Mouse (Mus musculus) lung, adult 2 months (tissue): ENCODE data around the gene Lct. TPM values are rescaled to one million over a fixed set of nuclear protein-coding genes. Genes with fewer than 3 reads are reported as not detected.
"Not testable (repeated sequence)": the region's sequence is repeated elsewhere in the genome, so short reads cannot be mapped to it uniquely, and the experiment has no call there.

ENCODE experiments used
- DNase-seq: peaks from one replicate; pipeline ENCODE4 v3.0.0; 2022
- H3K4me1 ChIP-seq: fragments of 200-500 bp; 2 replicates; pipeline ENCODE4 v1.6.1; 2011; ENCODE audit warnings: low read length; ENCODE audit not compliant: control insufficient read depth, insufficient read depth
- H3K4me3 ChIP-seq: fragments of 200-500 bp; replicated peaks from 2 replicates; pipeline ENCODE3; 2011; ENCODE audit warnings: low read depth, mild to moderate bottlenecking, control low read depth, low read length; ENCODE audit errors: extremely low read depth
- CTCF ChIP-seq: fragments of 200-500 bp; IDR thresholded peaks from 2 replicates; pipeline ENCODE4 v1.5.1; 2011; ENCODE audit warnings: mild to moderate bottlenecking, low read length, control low read depth; ENCODE audit not compliant: insufficient read depth
- POLR2A ChIP-seq: fragments of 200-500 bp; IDR thresholded peaks from 2 replicates; pipeline ENCODE4 v1.6.1; 2011; ENCODE audit warnings: low read depth, mild to moderate bottlenecking, control low read depth, low read length, borderline replicate concordance; ENCODE audit errors: extremely low read depth
- WGBS: fragments of 180-500 bp; shearing (Covaris S2); methylation state at CpG from one replicate; pipeline ENCODE4 v1.1.7; 2018; 5-methylcytosine and 5-hydroxymethylcytosine counted together
- polyA plus RNA-seq: library from polyadenylated mRNA; depleted of rRNA; stranded (reverse); fragments of >200 nt; gene quantifications from 2 replicates; pipeline ENCODE4 v1.2.3, GENCODE M21; 2012

The Lct gene
- polyA plus RNA-seq, 1 experiment: 0.17 TPM

- no peak for DNase-seq
- H3K4me3 ChIP-seq: no peak overlapping the region
- WGBS: 84% methylated on average over 3 of the region's 3 CpGs
- TF ChIP-seq POLR2A (no peak), CTCF (no peak)
- H3K4me1 ChIP-seq: peaks cover under 1% of the 10 kb centered on the region; the same call in 1 of the 2 replicates
Observed at GRCm38 (mm10) chr1:128353092-128353491, 25.0 kb upstream of the Lct start.

- TF ChIP-seq CTCF (no peak), POLR2A (no peak)
- Histone ChIP-seq H3K4me1 (no peaks in the 10 kb centered on the region), H3K4me3 (no peak overlapping the region)
- DNase-seq: no peak
- WGBS: 89% methylated on average over 10 of the region's 10 CpGs
Observed at GRCm38 (mm10) chr1:128344232-128344631, 16.1 kb upstream of the Lct start.

GRCm38 (mm10) chr1:128337708-128338320 is 9.7 kb upstream of the Lct start:
- 80% methylated on average over 13 of the region's 13 CpGs for WGBS
- no peak for DNase-seq
- TF ChIP-seq POLR2A: no peak
- no peak for TF ChIP-seq CTCF
- H3K4me1 ChIP-seq: no peaks in the 10 kb centered on the region
- H3K4me3 ChIP-seq: no peak overlapping the region

- Histone ChIP-seq H3K4me3 (no peak overlapping the region), H3K4me1 (no peaks in the 10 kb centered on the region)
- no peak for DNase-seq
- WGBS: 97% methylated on average over 1 of the region's 1 CpGs
- no peak for TF ChIP-seq CTCF
- TF ChIP-seq POLR2A: no peak
Observed at GRCm38 (mm10) chr1:128330313-128330712, 2.2 kb upstream of the Lct start.

GRCm38 (mm10) chr1:128327165-128327564 is 953 bp downstream of the Lct start:
- TF ChIP-seq CTCF: no peak
- no peak for TF ChIP-seq POLR2A
- H3K4me3 ChIP-seq: no peak overlapping the region
- no peaks in the 10 kb centered on the region for H3K4me1 ChIP-seq
- DNase-seq: no peak
- 88% methylated on average over 1 of the region's 1 CpGs for WGBS

- WGBS: 85% methylated on average over 2 of the region's 2 CpGs
- TF ChIP-seq CTCF: no peak
- no peak for TF ChIP-seq POLR2A
- no peak for DNase-seq
- Histone ChIP-seq H3K4me3 (no peak overlapping the region), H3K4me1 (no peaks in the 10 kb centered on the region)
Observed at GRCm38 (mm10) chr1:128324776-128325175, 3.3 kb downstream of the Lct start.

- no peaks in the 10 kb centered on the region for H3K4me1 ChIP-seq
- TF ChIP-seq POLR2A (no peak), CTCF (no peak)
- WGBS: 86% methylated on average over 8 of the region's 8 CpGs
- no peak for DNase-seq
- H3K4me3 ChIP-seq: no peak overlapping the region
Observed at GRCm38 (mm10) chr1:128323026-128323643, 5.0 kb downstream of the Lct start.

GRCm38 (mm10) chr1:128319266-128319665 is 8.9 kb downstream of the Lct start:
- 88% methylated on average over 6 of the region's 6 CpGs for WGBS
- not testable (repeated sequence) for H3K4me1 ChIP-seq, DNase-seq, H3K4me3 ChIP-seq

- DNase-seq: no peak
- no peak for TF ChIP-seq POLR2A
- no peak for TF ChIP-seq CTCF
- Histone ChIP-seq H3K4me3 (no peak overlapping the region), H3K4me1 (no peaks in the 10 kb centered on the region)
- WGBS: 58% methylated on average over 4 of the region's 4 CpGs
Observed at GRCm38 (mm10) chr1:128314665-128315064, 13.5 kb downstream of the Lct start.

- TF ChIP-seq POLR2A: no peak
- TF ChIP-seq CTCF: no peak
- DNase-seq: no peak
- WGBS: 75% methylated on average over 3 of the region's 3 CpGs
Observed at GRCm38 (mm10) chr1:128309043-128309442, 19.1 kb downstream of the Lct start.

GRCm38 (mm10) chr1:128303900-128304299 is 24.2 kb downstream of the Lct start:
- TF ChIP-seq POLR2A (no peak), CTCF (no peak)
- no peaks in the 10 kb centered on the region for H3K4me1 ChIP-seq
- no peak for DNase-seq
- no peak overlapping the region for H3K4me3 ChIP-seq
- WGBS: 92% methylated on average over 16 of the region's 16 CpGs

More at GRCm38 (mm10) chr1:128309043-128309442, 19.1 kb downstream of the Lct start:
- H3K4me3 ChIP-seq: no peak overlapping the region
- no peaks in the 10 kb centered on the region for H3K4me1 ChIP-seq
